Mouse (Mus musculus): ENCODE data around the gene Hspa12a. TPM values are rescaled to one million over a fixed set of nuclear protein-coding genes. Genes with fewer than 3 reads are reported as not detected.

Gene Hspa12a
- polyA plus RNA-seq, 1 experiment from 2014 or later = 0.22 TPM

GRCm38 (mm10) chr19:58871878-58872277 is 71.6 kb downstream of the Hspa12a start:
- WGBS (ENCODE audit: insufficient replicate concordance) = 55% methylated on average over 6 of the region's 6 CpGs
- Histone ChIP-seq H3K36me3 (ENCODE audit: control insufficient read depth, insufficient read depth) (no peaks in the 10 kb centered on the region), H3K4me1 (ENCODE audit: control insufficient read depth, low read depth, low read length) (no peaks in the 10 kb centered on the region), H3K27ac (ENCODE audit: low read length) (no peak overlapping the region), H3K4me3 (ENCODE audit: low read depth, low read length) (no peak overlapping the region), H3K9me3 (replicated peaks; ENCODE audit: control insufficient read depth, low read length) (no peaks in the 10 kb centered on the region), H3K4me2 (ENCODE audit: low read depth, low read length) (no peak overlapping the region), H3K9ac (ENCODE audit: low read depth, low read length) (no peak overlapping the region), H3K27me3 (ENCODE audit: control insufficient read depth, insufficient read depth, low read depth, low read length) (no peaks in the 10 kb centered on the region)
- ATAC-seq (ENCODE audit: low read depth) = no peak

DNA sequence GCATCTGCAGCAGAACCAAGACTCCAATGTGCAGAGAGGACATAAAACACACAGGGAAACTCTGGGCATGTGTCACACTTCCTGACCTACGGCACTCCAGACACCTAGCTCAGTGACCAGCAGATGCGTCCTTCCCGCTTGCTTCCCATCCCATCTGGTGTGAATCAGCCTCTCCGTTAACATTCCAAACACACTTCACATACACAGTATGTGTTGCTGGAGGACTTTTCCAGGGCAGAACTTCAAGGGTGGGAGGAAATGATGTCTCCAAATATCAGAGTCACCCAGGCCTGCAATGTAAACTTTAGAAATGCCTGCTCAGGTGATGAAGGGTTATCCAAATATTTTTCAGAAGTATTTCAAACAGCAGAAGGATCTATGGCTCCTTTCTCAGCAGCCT is 76.8 kb downstream of the Hspa12a start:
- H3K27ac ChIP-seq (ENCODE audit: low read length) = no peak overlapping the region
- no peaks in the 10 kb centered on the region for H3K27me3 ChIP-seq (ENCODE audit: control insufficient read depth, insufficient read depth, low read depth, low read length)
- no peaks in the 10 kb centered on the region for H3K9me3 ChIP-seq (replicated peaks; ENCODE audit: control insufficient read depth, low read length)
- 64% methylated on average over 4 of the region's 4 CpGs for WGBS (ENCODE audit: insufficient replicate concordance)
- no peaks in the 10 kb centered on the region for H3K36me3 ChIP-seq (ENCODE audit: control insufficient read depth, insufficient read depth)
- H3K4me1 ChIP-seq (ENCODE audit: control insufficient read depth, low read depth, low read length) = no peaks in the 10 kb centered on the region
- ATAC-seq (ENCODE audit: low read depth) = no peak
- no peak overlapping the region for H3K4me3 ChIP-seq (ENCODE audit: low read depth, low read length)
- no peak overlapping the region for H3K9ac ChIP-seq (ENCODE audit: low read depth, low read length)
- H3K4me2 ChIP-seq (ENCODE audit: low read depth, low read length) = no peak overlapping the region

DNA sequence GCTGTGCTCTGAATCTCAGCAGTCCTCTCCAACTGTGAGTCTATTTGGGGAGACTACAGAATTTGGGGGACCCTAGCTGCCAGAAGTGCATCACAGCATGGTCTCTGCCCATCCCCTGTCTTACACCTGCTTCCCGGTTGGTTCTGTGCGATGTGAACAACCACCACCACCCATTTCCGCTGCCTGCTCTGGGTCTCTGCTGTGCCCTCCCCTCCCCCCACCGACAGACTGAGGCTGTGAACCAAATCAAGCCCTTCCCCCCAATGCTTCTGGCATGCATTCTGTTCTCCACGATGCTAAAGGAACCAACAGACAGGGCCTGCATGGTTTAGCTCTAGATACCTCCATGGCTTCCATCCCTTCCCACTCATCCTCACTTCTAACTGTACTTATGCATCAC is 78.2 kb downstream of the Hspa12a start:
- H3K36me3 ChIP-seq (ENCODE audit: control insufficient read depth, insufficient read depth) = no peaks in the 10 kb centered on the region
- H3K27ac ChIP-seq (ENCODE audit: low read length) = no peak overlapping the region
- H3K9me3 ChIP-seq (replicated peaks; ENCODE audit: control insufficient read depth, low read length) = no peaks in the 10 kb centered on the region
- no peak overlapping the region for H3K9ac ChIP-seq (ENCODE audit: low read depth, low read length)
- no peak for ATAC-seq (ENCODE audit: low read depth)
- H3K4me1 ChIP-seq (ENCODE audit: control insufficient read depth, low read depth, low read length) = no peaks in the 10 kb centered on the region; the same call in 1 of the 2 replicates
- H3K4me3 ChIP-seq (ENCODE audit: low read depth, low read length) = no peak overlapping the region
- 31% methylated on average over 5 of the region's 5 CpGs for whole genome bisulfite sequencing (ENCODE audit: insufficient replicate concordance)
- H3K4me2 ChIP-seq (ENCODE audit: low read depth, low read length) = no peak overlapping the region
- peaks cover 8% of the 10 kb centered on the region; the same call in 1 of the 2 replicates for H3K27me3 ChIP-seq (ENCODE audit: control insufficient read depth, insufficient read depth, low read depth, low read length)

- H3K27ac ChIP-seq (ENCODE audit: low read length) = no peak overlapping the region
Observed at GRCm38 (mm10) chr19:58864006-58864573, 79.4 kb downstream of the Hspa12a start.

DNA sequence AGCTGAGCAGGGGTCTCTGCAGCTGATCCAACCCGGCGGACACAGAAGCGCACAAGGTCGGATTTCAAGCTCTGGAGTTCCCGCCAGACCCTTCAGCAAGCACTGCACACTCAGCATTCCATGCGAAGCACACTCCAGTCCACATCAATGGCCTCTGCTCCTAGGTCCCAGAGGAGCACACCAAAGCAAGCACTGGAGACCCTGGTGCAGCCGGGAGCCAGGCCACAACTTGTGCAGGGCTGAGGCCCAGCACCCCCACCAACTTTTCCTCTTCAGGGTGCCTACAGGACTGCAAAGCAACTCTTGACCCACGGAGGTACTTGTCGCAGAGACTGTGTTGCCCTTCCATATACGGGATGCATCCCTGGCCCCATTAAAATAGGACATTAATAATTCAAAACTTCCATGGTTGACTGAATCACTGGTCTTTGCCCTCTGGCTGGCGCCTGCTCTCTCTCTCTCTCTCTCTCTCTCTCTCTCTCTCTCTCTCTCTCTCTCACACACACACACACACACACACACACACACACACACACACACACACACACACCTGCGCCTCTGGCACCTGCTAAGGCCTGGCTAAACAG is 82.2 kb downstream of the Hspa12a start:
- Histone ChIP-seq H3K9me3 (replicated peaks; ENCODE audit: control insufficient read depth, low read length) (no peaks in the 10 kb centered on the region), H3K4me1 (ENCODE audit: control insufficient read depth, low read depth, low read length) (no peaks in the 10 kb centered on the region; the same call in 1 of the 2 replicates), H3K27me3 (ENCODE audit: control insufficient read depth, insufficient read depth, low read depth, low read length) (peaks cover 19% of the 10 kb centered on the region), H3K4me2 (ENCODE audit: low read depth, low read length) (peak overlapping the region; percentile 69), H3K27ac (ENCODE audit: low read length) (no peak overlapping the region), H3K9ac (ENCODE audit: low read depth, low read length) (no peak overlapping the region), H3K36me3 (ENCODE audit: control insufficient read depth, insufficient read depth) (no peaks in the 10 kb centered on the region), H3K4me3 (ENCODE audit: low read depth, low read length) (peak overlapping the region; percentile 53)
- no peak for ATAC-seq (ENCODE audit: low read depth)
- WGBS (ENCODE audit: insufficient replicate concordance) = 19% methylated on average over 12 of the region's 12 CpGs

More at GRCm38 (mm10) chr19:58864006-58864573, 79.4 kb downstream of the Hspa12a start:
- H3K4me3 ChIP-seq (ENCODE audit: low read depth, low read length) = no peak overlapping the region
- whole genome bisulfite sequencing (ENCODE audit: insufficient replicate concordance) = 61% methylated on average over 1 of the region's 1 CpGs
- H3K4me1 ChIP-seq (ENCODE audit: control insufficient read depth, low read depth, low read length) = no peaks in the 10 kb centered on the region; the same call in 1 of the 2 replicates
- ATAC-seq (ENCODE audit: low read depth) = no peak
- no peaks in the 10 kb centered on the region for H3K9me3 ChIP-seq (replicated peaks; ENCODE audit: control insufficient read depth, low read length)
- H3K9ac ChIP-seq (ENCODE audit: low read depth, low read length) = no peak overlapping the region
- H3K4me2 ChIP-seq (ENCODE audit: low read depth, low read length) = no peak overlapping the region
- peaks cover 18% of the 10 kb centered on the region for H3K27me3 ChIP-seq (ENCODE audit: control insufficient read depth, insufficient read depth, low read depth, low read length)
- H3K36me3 ChIP-seq (ENCODE audit: control insufficient read depth, insufficient read depth) = no peaks in the 10 kb centered on the region

- peak overlapping the region; percentile 69 for H3K4me2 ChIP-seq (ENCODE audit: low read depth, low read length)
- peak; percentile 85 for ATAC-seq (ENCODE audit: low read depth)
- H3K27ac ChIP-seq (ENCODE audit: low read length) = no peak overlapping the region
- 2% methylated on average over 46 of the region's 46 CpGs for WGBS (ENCODE audit: insufficient replicate concordance)
- H3K9me3 ChIP-seq (replicated peaks; ENCODE audit: control insufficient read depth, low read length) = no peaks in the 10 kb centered on the region
- no peaks in the 10 kb centered on the region; the same call in 1 of the 2 replicates for H3K4me1 ChIP-seq (ENCODE audit: control insufficient read depth, low read depth, low read length)
- H3K27me3 ChIP-seq (ENCODE audit: control insufficient read depth, insufficient read depth, low read depth, low read length) = peaks cover 19% of the 10 kb centered on the region
- no peaks in the 10 kb centered on the region for H3K36me3 ChIP-seq (ENCODE audit: control insufficient read depth, insufficient read depth)
- no peak overlapping the region; the same call in 1 of the 2 replicates for H3K9ac ChIP-seq (ENCODE audit: low read depth, low read length)
- H3K4me3 ChIP-seq (ENCODE audit: low read depth, low read length) = peak overlapping the region; percentile 53
Observed at GRCm38 (mm10) chr19:58860255-58861173, 82.9 kb downstream of the Hspa12a start.

GRCm38 (mm10) chr19:58859831-58860254 is 83.6 kb downstream of the Hspa12a start:
- Histone ChIP-seq H3K27ac (ENCODE audit: low read length) (no peak overlapping the region), H3K4me3 (ENCODE audit: low read depth, low read length) (no peak overlapping the region), H3K9me3 (replicated peaks; ENCODE audit: control insufficient read depth, low read length) (no peaks in the 10 kb centered on the region), H3K36me3 (ENCODE audit: control insufficient read depth, insufficient read depth) (no peaks in the 10 kb centered on the region), H3K9ac (ENCODE audit: low read depth, low read length) (no peak overlapping the region), H3K27me3 (ENCODE audit: control insufficient read depth, insufficient read depth, low read depth, low read length) (peaks cover 19% of the 10 kb centered on the region), H3K4me2 (ENCODE audit: low read depth, low read length) (peak overlapping the region; percentile 69; the same call in 1 of the 2 replicates), H3K4me1 (ENCODE audit: control insufficient read depth, low read depth, low read length) (no peaks in the 10 kb centered on the region; the same call in 1 of the 2 replicates)
- 14% methylated on average over 14 of the region's 14 CpGs for whole genome bisulfite sequencing (ENCODE audit: insufficient replicate concordance)
- ATAC-seq (ENCODE audit: low read depth) = no peak

GRCm38 (mm10) chr19:58859357-58859756 is 84.1 kb downstream of the Hspa12a start:
- Histone ChIP-seq H3K4me2 (ENCODE audit: low read depth, low read length) (no peak overlapping the region), H3K4me3 (ENCODE audit: low read depth, low read length) (no peak overlapping the region), H3K27ac (ENCODE audit: low read length) (no peak overlapping the region), H3K9me3 (replicated peaks; ENCODE audit: control insufficient read depth, low read length) (no peaks in the 10 kb centered on the region), H3K36me3 (ENCODE audit: control insufficient read depth, insufficient read depth) (no peaks in the 10 kb centered on the region), H3K4me1 (ENCODE audit: control insufficient read depth, low read depth, low read length) (no peaks in the 10 kb centered on the region; the same call in 1 of the 2 replicates), H3K27me3 (ENCODE audit: control insufficient read depth, insufficient read depth, low read depth, low read length) (peaks cover 19% of the 10 kb centered on the region), H3K9ac (ENCODE audit: low read depth, low read length) (no peak overlapping the region)
- no peak for ATAC-seq (ENCODE audit: low read depth)
- WGBS (ENCODE audit: insufficient replicate concordance) = 25% methylated on average over 6 of the region's 6 CpGs

All from liver, embryonic 16.5 days (tissue).